Mouse (Mus musculus): ENCODE measurements at regions not wholly inside any gene's neighbourhood (a gene's known extent, or its start where the extent isn't known, plus 50 kb on each side); places are given as distances from the start of the nearest gene placed in this dataset.
A peak's percentile ranks its signal among the peaks of the same experiment; 100 is the strongest.

- Histone ChIP-seq H3K9ac (ENCODE audit: low read depth, low read length) (no peak overlapping the region), H3K36me3 (ENCODE audit: insufficient read depth, low read length) (no peaks in the 10 kb centered on the region), H3K9me3 (replicated peaks; ENCODE audit: low read length) (no peaks in the 10 kb centered on the region), H3K27ac (no peak overlapping the region), H3K27me3 (ENCODE audit: insufficient read depth, low read length) (no peaks in the 10 kb centered on the region), H3K4me2 (ENCODE audit: low read length) (no peak overlapping the region), H3K4me3 (replicated peaks; ENCODE audit: low read depth, low read length) (no peak overlapping the region), H3K4me1 (replicated peaks; ENCODE audit: insufficient read depth, low read length) (0 out of 2 replicates have a peak, but pooled peaks cover 2% of the 10 kb centered on the region)
- ATAC-seq (replicated peaks; ENCODE audit: low FRiP score, low read depth) (no peak), DNase-seq (ENCODE audit: low spot score) (no peak)
- TF ChIP-seq CTCF (IDR thresholded peaks at IDR 0.05; ENCODE audit: low read depth), result no peak
- 77% methylated on average over 5 of the region's 5 CpGs for WGBS
Observed at GRCm38 (mm10) chr14:86484247-86484646, 656.8 kb downstream of the Diaph3 start.

- no peak for DNase-seq (ENCODE audit: low spot score)
Observed at GRCm38 (mm10) chr14:86473604-86474003, 667.4 kb downstream of the Diaph3 start.

GRCm38 (mm10) chr14:86470462-86470861 is 670.6 kb downstream of the Diaph3 start:
- 57% methylated on average over 4 of the region's 4 CpGs for WGBS
- no peaks in the 10 kb centered on the region for H3K36me3 ChIP-seq (ENCODE audit: insufficient read depth, low read length)
- DNase-seq (ENCODE audit: low spot score), result peak; percentile 27
- no peaks in the 10 kb centered on the region for H3K27me3 ChIP-seq (ENCODE audit: insufficient read depth, low read length)
- ATAC-seq (replicated peaks; ENCODE audit: low FRiP score, low read depth), result no peak
- H3K4me2 ChIP-seq (ENCODE audit: low read length), result no peak overlapping the region
- no peak overlapping the region for H3K9ac ChIP-seq (ENCODE audit: low read depth, low read length)
- TF ChIP-seq CTCF (IDR thresholded peaks at IDR 0.05; ENCODE audit: low read depth), result no peak
- no peaks in the 10 kb centered on the region for H3K9me3 ChIP-seq (replicated peaks; ENCODE audit: low read length)
- H3K4me1 ChIP-seq (replicated peaks; ENCODE audit: insufficient read depth, low read length), result no peaks in the 10 kb centered on the region
- no peak overlapping the region for H3K4me3 ChIP-seq (replicated peaks; ENCODE audit: low read depth, low read length)
- no peak overlapping the region for H3K27ac ChIP-seq

More at GRCm38 (mm10) chr14:86473604-86474003, 667.4 kb downstream of the Diaph3 start:
- no peaks in the 10 kb centered on the region for H3K9me3 ChIP-seq (replicated peaks; ENCODE audit: low read length)
- no peak for TF ChIP-seq CTCF (IDR thresholded peaks at IDR 0.05; ENCODE audit: low read depth)
- no peaks in the 10 kb centered on the region for H3K27me3 ChIP-seq (ENCODE audit: insufficient read depth, low read length)
- no peak overlapping the region for H3K4me2 ChIP-seq (ENCODE audit: low read length)
- ATAC-seq (replicated peaks; ENCODE audit: low FRiP score, low read depth), result no peak
- H3K9ac ChIP-seq (ENCODE audit: low read depth, low read length), result no peak overlapping the region
- no peak overlapping the region for H3K4me3 ChIP-seq (replicated peaks; ENCODE audit: low read depth, low read length)
- H3K36me3 ChIP-seq (ENCODE audit: insufficient read depth, low read length), result no peaks in the 10 kb centered on the region
- 93% methylated on average over 1 of the region's 1 CpGs for WGBS
- H3K27ac ChIP-seq, result no peak overlapping the region
- H3K4me1 ChIP-seq (replicated peaks; ENCODE audit: insufficient read depth, low read length), result no peaks in the 10 kb centered on the region

GRCm38 (mm10) chr14:86467886-86468463 is 673.1 kb downstream of the Diaph3 start:
- Histone ChIP-seq H3K9ac (ENCODE audit: low read depth, low read length) (no peak overlapping the region), H3K36me3 (ENCODE audit: insufficient read depth, low read length) (no peaks in the 10 kb centered on the region), H3K27ac (peak overlapping the region; percentile 25; the same call in 1 of the 2 replicates), H3K27me3 (ENCODE audit: insufficient read depth, low read length) (no peaks in the 10 kb centered on the region), H3K9me3 (replicated peaks; ENCODE audit: low read length) (no peaks in the 10 kb centered on the region), H3K4me2 (ENCODE audit: low read length) (peak overlapping the region; percentile 18; the same call in 1 of the 2 replicates), H3K4me3 (replicated peaks; ENCODE audit: low read depth, low read length) (no peak overlapping the region), H3K4me1 (replicated peaks; ENCODE audit: insufficient read depth, low read length) (no peaks in the 10 kb centered on the region)
- 21% methylated on average over 8 of the region's 8 CpGs for WGBS
- ATAC-seq (replicated peaks; ENCODE audit: low FRiP score, low read depth) (no peak), DNase-seq (ENCODE audit: low spot score) (peak; percentile 64)
- no peak for TF ChIP-seq CTCF (IDR thresholded peaks at IDR 0.05; ENCODE audit: low read depth)

- no peak overlapping the region for H3K4me3 ChIP-seq (replicated peaks; ENCODE audit: low read depth, low read length)
- no peak overlapping the region for H3K4me2 ChIP-seq (ENCODE audit: low read length)
- no peaks in the 10 kb centered on the region for H3K4me1 ChIP-seq (replicated peaks; ENCODE audit: insufficient read depth, low read length)
- no peaks in the 10 kb centered on the region for H3K36me3 ChIP-seq (ENCODE audit: insufficient read depth, low read length)
- no peak overlapping the region for H3K9ac ChIP-seq (ENCODE audit: low read depth, low read length)
- H3K27ac ChIP-seq, result no peak overlapping the region
- DNase-seq (ENCODE audit: low spot score), result no peak
- no peak for TF ChIP-seq CTCF (IDR thresholded peaks at IDR 0.05; ENCODE audit: low read depth)
- no peak for ATAC-seq (replicated peaks; ENCODE audit: low FRiP score, low read depth)
- H3K27me3 ChIP-seq (ENCODE audit: insufficient read depth, low read length), result no peaks in the 10 kb centered on the region
- 79% methylated on average over 2 of the region's 2 CpGs for WGBS
- no peaks in the 10 kb centered on the region for H3K9me3 ChIP-seq (replicated peaks; ENCODE audit: low read length)
Observed at GRCm38 (mm10) chr14:86463388-86463787, 677.6 kb downstream of the Diaph3 start.

- no peak for ATAC-seq (replicated peaks; ENCODE audit: low FRiP score, low read depth)
- no peak overlapping the region for H3K4me3 ChIP-seq (replicated peaks; ENCODE audit: low read depth, low read length)
- no peaks in the 10 kb centered on the region for H3K9me3 ChIP-seq (replicated peaks; ENCODE audit: low read length)
- H3K36me3 ChIP-seq (ENCODE audit: insufficient read depth, low read length), result no peaks in the 10 kb centered on the region
- H3K4me1 ChIP-seq (replicated peaks; ENCODE audit: insufficient read depth, low read length), result no peaks in the 10 kb centered on the region
- DNase-seq (ENCODE audit: low spot score), result no peak
- no peak overlapping the region for H3K4me2 ChIP-seq (ENCODE audit: low read length)
- no peak overlapping the region for H3K27ac ChIP-seq
- 56% methylated on average over 2 of the region's 2 CpGs for WGBS
- H3K27me3 ChIP-seq (ENCODE audit: insufficient read depth, low read length), result no peaks in the 10 kb centered on the region
- TF ChIP-seq CTCF (IDR thresholded peaks at IDR 0.05; ENCODE audit: low read depth), result no peak
- no peak overlapping the region for H3K9ac ChIP-seq (ENCODE audit: low read depth, low read length)
Observed at GRCm38 (mm10) chr14:86453142-86453541, 687.9 kb downstream of the Diaph3 start.

GRCm38 (mm10) chr14:86450616-86451015 is 690.4 kb downstream of the Diaph3 start:
- ATAC-seq (replicated peaks; ENCODE audit: low FRiP score, low read depth), result no peak
- H3K4me3 ChIP-seq (replicated peaks; ENCODE audit: low read depth, low read length), result no peak overlapping the region
- 82% methylated on average over 1 of the region's 1 CpGs for WGBS
- H3K27ac ChIP-seq, result no peak overlapping the region
- H3K27me3 ChIP-seq (ENCODE audit: insufficient read depth, low read length), result no peaks in the 10 kb centered on the region
- no peak for TF ChIP-seq CTCF (IDR thresholded peaks at IDR 0.05; ENCODE audit: low read depth)
- H3K36me3 ChIP-seq (ENCODE audit: insufficient read depth, low read length), result no peaks in the 10 kb centered on the region
- H3K4me1 ChIP-seq (replicated peaks; ENCODE audit: insufficient read depth, low read length), result no peaks in the 10 kb centered on the region
- H3K9me3 ChIP-seq (replicated peaks; ENCODE audit: low read length), result no peaks in the 10 kb centered on the region
- H3K4me2 ChIP-seq (ENCODE audit: low read length), result no peak overlapping the region
- peak; percentile 58 for DNase-seq (ENCODE audit: low spot score)
- no peak overlapping the region for H3K9ac ChIP-seq (ENCODE audit: low read depth, low read length)
